In genomic region chr6:88761684-88762439, GRCm38 (mm10) we compare ENCODE assay signal across 12 mouse cellular contexts. TPM values are rescaled to one million over a fixed set of nuclear protein-coding genes. Genes with fewer than 3 reads are reported as not detected.
DNase-seq lines count a peak whose midpoint lies in the region; ATAC-seq and TF ChIP-seq lines count a peak whose summit lies in the region.
"Had no signal": no experiment of that assay in that cellular context is flagged by ENCODE, and none has a peak within 500 bp of the region (broad histone marks: within the 10 kb centered on the region; RNA-seq: fewer than 3 reads in every experiment).

No protein-coding gene starts in this region.

- ATAC-seq in heart, embryonic 13.5 days (ENCODE audit: extremely low read depth, insufficient number of reproducible peaks, low FRiP score, low TSS enrichment): no peak
- ATAC-seq in heart, embryonic 11.5 days (replicated peaks; ENCODE audit: insufficient number of reproducible peaks, low FRiP score, low TSS enrichment): no peak
- ATAC-seq in midbrain, embryonic 16.5 days: no peak
- no peak for ATAC-seq in midbrain, embryonic 14.5 days (ENCODE audit: low FRiP score, low TSS enrichment)

- DNase-seq in cerebellum, adult 9-10 months: peak; percentile 63
- DNase-seq in cerebellum, adult 11 months: no peak
- DNase-seq in midbrain, embryonic 14.5 days: no peak
- DNase-seq in thymus, adult 18-20 months: no peak
- DNase-seq: lung, adult 2 months had no signal

- H3K27ac ChIP-seq in heart, embryonic 13.5 days (replicated peaks): peak overlapping the region; percentile 42; the same call in 1 of the 2 replicates
- no peak overlapping the region for H3K27ac ChIP-seq in heart, embryonic 11.5 days (ENCODE audit: low read depth, low read length)
- H3K27ac ChIP-seq in midbrain, embryonic 16.5 days (ENCODE audit: low read length): no peak overlapping the region
- H3K27ac ChIP-seq in midbrain, embryonic 14.5 days (replicated peaks; ENCODE audit: low read depth, low read length): no peak overlapping the region
- peak overlapping the region; percentile 22; the same call in 1 of the 2 replicates for H3K27ac ChIP-seq in olfactory bulb, adult 2 months (ENCODE audit: insufficient read depth, low read depth, low read length)
- H3K27ac ChIP-seq: kidney, embryonic 15.5 days had no signal

- 48% methylated on average over 17 of the region's 17 CpGs for WGBS in heart, embryonic 13.5 days
- WGBS in heart, embryonic 11.5 days (ENCODE audit: insufficient replicate concordance): 53% methylated on average over 17 of the region's 17 CpGs
- 77% methylated on average over 17 of the region's 17 CpGs for WGBS in midbrain, embryonic 16.5 days
- WGBS in midbrain, embryonic 14.5 days: 71% methylated on average over 17 of the region's 17 CpGs
- 80% methylated on average over 17 of the region's 17 CpGs for WGBS in olfactory bulb, adult 2 months

- H3K9ac ChIP-seq in heart, embryonic 13.5 days: 0 out of 2 replicates have a peak overlapping the region, but pooled peaks have one; percentile 3
- no peak overlapping the region for H3K9ac ChIP-seq in heart, embryonic 11.5 days (ENCODE audit: low read depth, low read length)
- H3K9ac ChIP-seq in midbrain, embryonic 16.5 days (ENCODE audit: low read depth, low read length): 0 out of 2 replicates have a peak overlapping the region, but pooled peaks have one; percentile 4
- H3K9ac ChIP-seq in midbrain, embryonic 14.5 days (replicated peaks; ENCODE audit: low read length): no peak overlapping the region
- H3K9ac ChIP-seq: kidney, embryonic 15.5 days; neural tube, embryonic 13.5 days had no signal

- H3K4me2 ChIP-seq in heart, embryonic 13.5 days: no peak overlapping the region; the same call in 1 of the 2 replicates
- no peak overlapping the region for H3K4me2 ChIP-seq in heart, embryonic 11.5 days
- H3K4me2 ChIP-seq in midbrain, embryonic 16.5 days (ENCODE audit: low read length): no peak overlapping the region
- H3K4me2 ChIP-seq in midbrain, embryonic 14.5 days (ENCODE audit: low read length): no peak overlapping the region
- H3K4me2 ChIP-seq: kidney, embryonic 15.5 days; neural tube, embryonic 13.5 days had no signal

- H3K36me3 ChIP-seq in heart, embryonic 13.5 days: no peaks in the 10 kb centered on the region
- H3K36me3 ChIP-seq in heart, embryonic 11.5 days (ENCODE audit: control insufficient read depth, insufficient read depth, low read length): no peaks in the 10 kb centered on the region
- H3K36me3 ChIP-seq in midbrain, embryonic 16.5 days (ENCODE audit: control insufficient read depth, insufficient read depth, low read length): no peaks in the 10 kb centered on the region
- H3K36me3 ChIP-seq in midbrain, embryonic 14.5 days (ENCODE audit: control insufficient read depth, insufficient read depth, low read length): no peaks in the 10 kb centered on the region
- H3K36me3 ChIP-seq: kidney, embryonic 15.5 days; neural tube, embryonic 13.5 days had no signal

- H3K27me3 ChIP-seq in heart, embryonic 13.5 days (replicated peaks): no peaks in the 10 kb centered on the region
- 0 out of 2 replicates have a peak, but pooled peaks cover 2% of the 10 kb centered on the region for H3K27me3 ChIP-seq in heart, embryonic 11.5 days (ENCODE audit: control insufficient read depth, insufficient read depth, low read length)
- H3K27me3 ChIP-seq in midbrain, embryonic 16.5 days (ENCODE audit: control insufficient read depth, insufficient read depth, low read depth, low read length): no peaks in the 10 kb centered on the region
- no peaks in the 10 kb centered on the region for H3K27me3 ChIP-seq in midbrain, embryonic 14.5 days (ENCODE audit: control insufficient read depth, insufficient read depth, low read length)
- H3K27me3 ChIP-seq: kidney, embryonic 15.5 days; neural tube, embryonic 13.5 days; Patski had no signal

- no peak overlapping the region for H3K4me3 ChIP-seq in heart, embryonic 13.5 days
- no peak overlapping the region for H3K4me3 ChIP-seq in heart, embryonic 11.5 days (ENCODE audit: low read depth, low read length)
- no peak overlapping the region for H3K4me3 ChIP-seq in midbrain, embryonic 16.5 days (ENCODE audit: low read depth, low read length)
- H3K4me3 ChIP-seq in midbrain, embryonic 14.5 days (replicated peaks; ENCODE audit: low read depth, low read length): no peak overlapping the region
- H3K4me3 ChIP-seq in olfactory bulb, adult 2 months (ENCODE audit: insufficient read depth, low read depth, low read length): no peak overlapping the region
- H3K4me3 ChIP-seq: kidney, embryonic 15.5 days; neural tube, embryonic 13.5 days had no signal

- peaks cover 74% of the 10 kb centered on the region for H3K4me1 ChIP-seq in heart, embryonic 13.5 days
- H3K4me1 ChIP-seq in heart, embryonic 11.5 days (ENCODE audit: control insufficient read depth, insufficient read depth, low read length): peaks cover 41% of the 10 kb centered on the region
- H3K4me1 ChIP-seq in midbrain, embryonic 16.5 days (ENCODE audit: control insufficient read depth, insufficient read depth, low read length): peaks cover 7% of the 10 kb centered on the region; the same call in 1 of the 2 replicates
- H3K4me1 ChIP-seq in midbrain, embryonic 14.5 days (ENCODE audit: control insufficient read depth, insufficient read depth, low read length): 0 out of 2 replicates have a peak, but pooled peaks cover 4% of the 10 kb centered on the region
- peaks cover 54% of the 10 kb centered on the region for H3K4me1 ChIP-seq in olfactory bulb, adult 2 months (ENCODE audit: control insufficient read depth, insufficient read depth, low read length)

- no peak for TF ChIP-seq CTCF in olfactory bulb, adult 2 months (IDR thresholded peaks at IDR 0.05; ENCODE audit: insufficient read depth, low read depth, low read length)

- H3K9me3 ChIP-seq in heart, embryonic 13.5 days: no peaks in the 10 kb centered on the region
- H3K9me3 ChIP-seq in heart, embryonic 11.5 days (replicated peaks; ENCODE audit: control insufficient read depth, low read length): no peaks in the 10 kb centered on the region
- H3K9me3 ChIP-seq in midbrain, embryonic 16.5 days (replicated peaks; ENCODE audit: control insufficient read depth, low read length, poor library complexity, severe bottlenecking): no peaks in the 10 kb centered on the region
- H3K9me3 ChIP-seq in midbrain, embryonic 14.5 days (ENCODE audit: control insufficient read depth, low read length): no peaks in the 10 kb centered on the region
- H3K9me3 ChIP-seq: kidney, embryonic 15.5 days; neural tube, embryonic 13.5 days had no signal

- TF ChIP-seq POLR2A in olfactory bulb, adult 2 months (IDR thresholded peaks at IDR 0.05; ENCODE audit: insufficient read depth, low read depth, low read length): no peak

RNA-seq across cellular contexts. Expression of gene Mgll, which starts 37.6 kb away (rescaled TPM):
- polyA plus RNA-seq in heart, embryonic 13.5 days (2015; fragmentation: Nextera tagmentation; extraction: Ambion mirVana): 13.8 and 19.6 TPM in 2 replicates
- polyA plus RNA-seq in heart, embryonic 11.5 days (2014; fragmentation: Nextera tagmentation; extraction: Ambion mirVana): 7.3 and 8.6 TPM in 2 replicates
- 31.8 and 55.0 TPM in 2 replicates for polyA plus RNA-seq in midbrain, embryonic 16.5 days (2015; fragmentation: Nextera tagmentation; extraction: Ambion mirVana)
- 21.5 and 24.7 TPM in 2 replicates for polyA plus RNA-seq in midbrain, embryonic 14.5 days (2014; fragmentation: Nextera tagmentation; extraction: Ambion mirVana)
- polyA plus RNA-seq in olfactory bulb, adult 2 months (2012; ENCODE audit: insufficient read depth, insufficient read length, low replicate concordance, missing spikeins): not detected in 2 replicates

Comparison
In these comparisons a context has a peak if more than half of its experiments do, and no peak if none do; other contexts are left out.
1. H3K27ac ChIP-seq: peak in heart, embryonic 13.5 days (single experiment) and olfactory bulb, adult 2 months (single experiment); none in heart, embryonic 11.5 days (single experiment), midbrain, embryonic 16.5 days (single experiment) and midbrain, embryonic 14.5 days (single experiment).
2. H3K9ac ChIP-seq: peak in heart, embryonic 13.5 days (single experiment) and midbrain, embryonic 16.5 days (single experiment); none in heart, embryonic 11.5 days (single experiment) and midbrain, embryonic 14.5 days (single experiment).